Mouse (Mus musculus): ENCODE measurements at regions not wholly inside any gene's neighbourhood (a gene's known extent, or its start where the extent isn't known, plus 50 kb on each side); places are given as distances from the start of the nearest gene placed in this dataset.

- TF ChIP-seq EP300 (optimal IDR thresholded peaks at IDR 0.05) (no peak), CTCF (IDR thresholded peaks at IDR 0.05; ENCODE audit: low read depth) (no peak)
Observed at GRCm38 (mm10) chr1:184536311-184537200, 195.9 kb downstream of the Hlx start.
